Mouse (Mus musculus) retina, embryonic 14.5 days (tissue): ENCODE data around the gene 5830411N06Rik.

Experiments used
- DNase-seq: peaks from one replicate; pipeline ENCODE4 v3.0.0-alpha.2; 2015; ENCODE audit warnings: low spot score

5830411N06Rik gene

DNA sequence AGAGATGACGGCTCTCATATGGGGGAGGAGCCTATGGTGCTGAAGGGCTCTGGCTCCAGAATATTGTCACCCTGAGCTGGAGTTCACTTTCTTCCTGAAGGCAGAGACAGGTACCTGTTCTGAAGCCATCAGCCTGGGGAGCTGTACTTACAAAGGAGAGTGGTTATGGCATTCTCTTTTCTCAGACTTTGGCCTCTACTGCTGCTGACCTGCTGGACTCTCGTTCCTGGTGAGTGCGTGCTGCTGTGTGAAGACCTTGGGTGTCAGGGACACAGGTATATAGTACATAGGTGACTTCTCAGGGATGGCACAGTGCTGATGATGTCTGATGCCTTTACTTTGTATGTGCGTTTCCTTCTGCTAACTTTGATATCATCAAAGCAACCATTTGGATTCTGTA is at the start of gene 5830411N06Rik:
5830411N06Rik (plus strand) TSS at position 69 of the 400 bp plus-strand sequence.
- no peak for DNase-seq

GRCm38 (mm10) chr7:140201090-140201489 is 46.0 kb upstream of the 5830411N06Rik start:
- no peak for DNase-seq

- DNase-seq: no peak
Observed at GRCm38 (mm10) chr7:140205864-140206263, 41.2 kb upstream of the 5830411N06Rik start, which contains the start of gene Olfr524. Olfr524 (minus strand) TSS chr7:140205964.

DNA sequence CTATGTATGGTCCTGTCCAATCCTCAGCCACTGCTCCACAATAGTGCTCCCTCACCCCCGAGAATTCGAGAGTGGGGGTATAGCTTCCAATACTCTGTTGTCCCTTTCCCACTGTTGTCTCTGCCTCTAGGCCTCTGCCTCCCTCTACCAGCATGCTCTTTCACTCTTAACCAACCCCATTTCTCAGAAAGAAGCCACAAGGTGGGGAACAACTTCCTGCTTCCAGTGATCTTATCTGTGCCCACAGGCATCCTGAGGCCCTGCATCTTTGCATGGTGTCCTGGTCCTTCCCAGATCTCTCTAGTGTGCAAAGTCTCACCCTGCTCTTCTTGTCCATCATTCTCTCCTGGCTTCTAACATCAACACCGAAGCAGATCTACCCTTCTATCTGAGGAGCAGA is 40.2 kb upstream of the 5830411N06Rik start:
- DNase-seq: no peak

- DNase-seq: no peak
Observed at GRCm38 (mm10) chr7:140208153-140208552, 38.9 kb upstream of the 5830411N06Rik start.

DNA sequence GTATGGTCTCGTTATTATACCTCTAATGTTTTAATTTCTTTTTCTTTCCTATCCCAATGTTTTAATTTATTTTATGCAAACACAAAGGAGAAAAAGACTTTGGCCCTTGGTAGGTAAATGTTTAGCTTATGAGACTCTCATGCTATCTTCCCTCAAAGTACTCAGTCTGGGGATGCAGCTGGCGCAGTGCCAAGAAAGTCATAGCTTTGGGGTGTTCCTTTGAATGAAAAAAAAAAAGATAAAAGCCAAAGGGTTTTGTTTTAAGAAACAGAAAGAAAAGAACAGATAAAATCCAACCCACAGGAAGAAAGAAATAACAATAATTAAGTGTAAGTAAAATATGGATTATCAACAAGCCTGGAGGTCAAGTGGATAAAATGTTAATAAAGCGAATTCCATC is 38.4 kb upstream of the 5830411N06Rik start:
- no peak for DNase-seq

GRCm38 (mm10) chr7:140213841-140214240 is 33.2 kb upstream of the 5830411N06Rik start:
- DNase-seq: no peak

DNA sequence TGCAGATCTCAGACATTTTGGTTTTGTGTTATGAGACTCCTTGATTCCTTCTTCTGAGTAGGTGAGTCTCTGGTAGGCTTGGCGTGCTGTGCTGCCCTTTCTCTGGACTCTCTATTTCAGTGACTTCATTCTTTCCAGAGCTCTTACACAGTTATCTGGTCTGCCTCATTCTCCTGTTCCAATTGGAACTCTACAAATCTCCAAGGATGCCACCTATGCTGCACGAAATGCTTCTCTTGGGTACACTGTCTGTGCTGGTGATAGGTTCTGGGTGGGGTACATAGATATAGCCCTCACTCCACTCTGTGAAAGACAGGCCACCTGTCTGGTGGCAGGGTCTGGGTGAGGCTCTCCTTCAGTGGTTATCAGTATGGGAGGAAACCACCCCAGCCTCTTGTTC is 29.1 kb upstream of the 5830411N06Rik start, which contains the start of gene Cd163l1:
Cd163l1 (plus strand) TSS at position 301 of the 400 bp plus-strand sequence.
- no peak for DNase-seq

DNA sequence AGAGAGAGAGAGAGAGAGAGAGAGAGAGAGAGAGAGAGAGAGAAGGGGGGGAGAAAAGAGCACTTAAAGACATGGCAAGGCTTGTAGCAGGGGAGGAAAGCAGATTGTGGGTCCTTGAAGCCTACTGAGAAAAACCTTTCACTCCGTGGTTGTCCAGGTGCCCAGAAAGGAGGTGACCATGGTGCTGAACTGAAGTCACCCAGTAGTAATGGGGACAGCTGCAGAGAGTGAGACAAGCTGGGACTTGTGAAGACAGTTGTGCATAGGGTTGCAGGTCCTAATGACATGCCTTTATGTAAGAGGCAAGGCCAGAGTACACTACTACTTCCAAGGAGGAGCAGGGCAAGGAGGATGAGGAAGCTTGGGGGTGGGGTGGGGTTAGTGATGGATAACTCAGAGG is 27.8 kb upstream of the 5830411N06Rik start:
- DNase-seq: no peak

DNA sequence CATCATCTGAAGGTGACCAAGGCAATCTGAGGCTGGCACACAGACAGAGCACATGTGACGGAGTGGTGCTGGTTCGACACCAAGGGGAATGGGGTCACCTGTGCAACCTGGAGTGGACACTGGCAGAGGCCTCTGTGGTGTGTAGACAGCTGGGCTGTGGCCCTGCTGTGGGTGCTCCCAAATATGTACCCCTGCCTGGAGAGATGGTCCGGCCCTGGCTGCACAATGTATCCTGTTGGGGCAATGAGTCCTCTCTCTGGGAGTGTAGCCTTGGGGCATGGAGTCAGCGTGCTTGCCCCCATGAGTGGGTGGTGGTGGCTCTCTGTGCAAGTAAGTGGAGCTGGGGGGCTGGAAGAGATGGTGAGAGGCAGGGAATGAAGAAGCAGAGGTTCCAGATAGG is 26.7 kb upstream of the 5830411N06Rik start:
- DNase-seq: no peak

DNA sequence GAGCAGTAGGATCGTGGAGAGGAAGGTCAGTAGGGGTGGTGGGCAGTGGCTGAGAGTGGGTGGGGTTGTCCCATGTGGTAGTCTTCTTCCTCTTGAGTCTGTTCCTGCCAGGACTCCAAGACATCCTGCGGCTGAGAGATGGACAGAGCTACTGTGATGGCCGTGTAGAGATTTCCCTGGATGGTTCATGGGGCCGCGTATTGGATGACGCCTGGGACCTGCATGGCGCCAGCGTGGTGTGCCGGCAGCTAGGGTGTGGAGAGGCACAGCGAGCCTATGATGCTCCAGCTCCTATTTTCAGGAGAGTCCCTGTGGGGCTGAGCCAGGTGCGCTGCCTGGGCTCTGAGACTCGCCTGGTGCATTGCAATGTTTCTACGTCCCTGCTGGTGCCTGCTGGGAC is 22.9 kb upstream of the 5830411N06Rik start:
- DNase-seq: no peak

DNA sequence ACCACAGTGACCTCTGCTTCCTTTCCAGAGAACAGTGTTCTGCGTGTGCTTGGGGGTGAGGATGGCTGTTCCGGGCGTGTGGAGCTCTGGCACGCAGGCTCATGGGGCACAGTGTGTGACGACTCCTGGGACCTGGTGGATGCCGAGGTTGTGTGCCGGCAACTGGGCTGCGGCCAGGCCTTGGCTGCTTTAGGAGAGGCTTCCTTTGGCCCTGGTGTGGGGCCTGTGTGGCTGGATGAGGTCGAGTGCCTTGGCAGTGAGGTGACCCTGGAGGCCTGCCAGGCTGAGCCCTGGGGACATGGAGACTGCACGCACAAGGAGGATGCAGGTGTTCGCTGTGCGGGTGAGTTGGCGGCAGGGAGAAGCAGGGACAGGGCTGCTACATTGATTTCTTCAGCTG is 18.6 kb upstream of the 5830411N06Rik start:
- DNase-seq: no peak

DNA sequence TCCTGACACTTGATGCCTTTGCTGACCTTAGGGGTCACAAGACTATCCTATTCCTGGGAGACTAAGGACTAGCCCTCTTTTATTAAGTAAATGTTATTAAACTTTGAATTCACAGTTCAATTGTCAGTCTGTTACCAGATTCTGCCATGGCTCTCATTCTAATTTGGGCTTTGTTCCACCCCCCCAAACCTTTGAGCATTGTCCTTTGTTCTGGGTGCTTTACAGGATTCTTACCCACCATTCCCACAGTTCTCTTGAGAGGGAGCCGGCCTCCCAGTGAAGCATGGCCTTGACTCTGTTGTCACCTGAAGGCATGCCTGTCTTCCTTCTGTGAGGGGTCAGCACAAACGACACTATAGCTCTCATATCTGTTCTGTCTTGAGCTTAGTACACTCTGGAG is 16.1 kb upstream of the 5830411N06Rik start:
- DNase-seq: no peak

- no peak for DNase-seq
Observed at GRCm38 (mm10) chr7:140233696-140234095, 13.4 kb upstream of the 5830411N06Rik start.

GRCm38 (mm10) chr7:140253780-140254299 is 6.8 kb downstream of the 5830411N06Rik start:
- DNase-seq: no peak

- no peak for DNase-seq
Observed at GRCm38 (mm10) chr7:140295746-140296145, 48.7 kb downstream of the 5830411N06Rik start.

GRCm38 (mm10) chr7:140296876-140297275 is 49.8 kb downstream of the 5830411N06Rik start:
- no peak for DNase-seq

DNA sequence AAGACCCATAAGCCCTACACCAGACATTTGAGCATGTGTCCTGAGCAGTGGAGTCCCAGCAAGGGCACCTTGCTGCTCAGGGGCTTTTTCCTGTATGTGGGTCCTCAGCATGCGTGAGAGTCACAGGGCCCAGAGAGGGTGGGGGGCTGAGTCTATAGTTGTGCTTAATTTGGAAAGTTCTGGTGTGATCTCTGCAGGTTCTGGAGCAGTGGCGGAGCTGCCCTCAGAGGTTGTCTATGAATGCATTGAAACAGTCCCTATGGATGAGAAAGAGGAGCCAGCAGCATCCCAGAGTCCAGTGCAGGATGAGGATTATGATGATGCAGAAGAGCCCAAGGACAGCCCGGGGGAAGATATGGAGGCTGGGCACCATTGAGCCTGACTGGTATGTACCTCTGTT is 52.3 kb downstream of the 5830411N06Rik start:
- no peak for DNase-seq

GRCm38 (mm10) chr7:140319861-140320385 is 72.8 kb downstream of the 5830411N06Rik start:
- no peak for DNase-seq

GRCm38 (mm10) chr7:140320558-140320957 is 73.5 kb downstream of the 5830411N06Rik start, which contains the start of gene Olfr525:
Olfr525 (plus strand) TSS chr7:140320858.
- DNase-seq: no peak

- DNase-seq: no peak
Observed at GRCm38 (mm10) chr7:140321135-140321534, 74.1 kb downstream of the 5830411N06Rik start.

GRCm38 (mm10) chr7:140329766-140330304 is 82.8 kb downstream of the 5830411N06Rik start:
- DNase-seq: no peak

DNA sequence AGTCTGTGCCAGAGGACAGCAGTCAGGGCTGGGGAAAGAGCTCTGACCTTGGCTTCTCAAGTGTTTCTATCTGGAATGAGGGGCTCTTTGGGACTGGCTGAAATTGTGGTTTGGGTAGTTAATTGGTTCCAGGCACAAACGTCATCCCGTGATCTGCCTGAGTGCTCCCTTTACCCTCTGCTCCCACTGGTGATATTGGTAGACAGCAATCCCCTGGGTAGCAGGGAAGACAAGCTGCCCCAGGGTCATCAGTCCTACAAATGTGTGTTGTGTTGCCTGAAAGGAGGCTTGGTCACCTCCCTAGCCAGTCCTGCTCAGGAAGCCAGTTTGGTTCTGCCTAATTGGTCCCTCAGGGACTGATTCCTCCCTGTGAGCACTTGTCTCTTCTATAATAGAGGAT is 86.6 kb downstream of the 5830411N06Rik start, which contains the start of gene Olfr527:
Olfr527 (plus strand) TSS at position 301 of the 400 bp plus-strand sequence.
- no peak for DNase-seq
